Comparison of ENCODE assay signal across 1 mouse cellular context in the genomic region with DNA sequence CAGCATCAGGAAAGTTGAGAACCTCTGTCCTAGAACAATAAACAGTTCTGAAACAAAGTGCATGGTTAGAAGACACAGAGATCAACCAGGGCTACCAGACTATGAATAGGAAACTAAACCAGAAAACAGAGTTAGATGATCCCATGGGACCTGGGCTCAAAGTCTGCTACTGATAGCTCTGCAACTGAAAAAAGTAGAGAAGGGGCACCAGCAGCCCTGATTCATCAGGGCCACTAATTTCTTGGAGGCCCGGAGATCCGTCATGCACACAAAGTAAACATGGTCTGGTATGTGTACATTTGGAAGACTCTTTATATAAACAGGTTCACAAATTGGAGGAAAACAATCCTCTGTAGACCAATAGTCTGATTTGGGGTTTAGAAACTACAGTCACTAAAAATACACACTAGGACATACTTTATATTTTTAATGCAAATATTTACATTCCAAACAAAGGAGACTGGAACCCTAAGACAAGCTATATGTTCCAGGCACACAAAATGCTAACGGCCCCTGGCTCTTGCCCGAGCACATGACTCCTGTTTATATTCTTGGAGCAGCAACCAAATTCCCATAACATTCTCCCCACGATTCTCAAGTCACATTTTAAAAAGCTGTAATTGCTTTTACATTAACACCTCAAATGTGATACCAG.
TF ChIP-seq lines count a peak whose summit lies in the region.

No protein-coding gene starts in this region.

TF ChIP-seq in CH12.LX, 34 proteins besides CTCF, POLR2A, EP300 and RAD21:
- no peak for TF ChIP-seq MXI1 (IDR thresholded peaks at IDR 0.05; ENCODE audit: low read depth, low read length)
- no peak for TF ChIP-seq ZC3H11A (IDR thresholded peaks at IDR 0.05; ENCODE audit: low read depth, low read length)
- TF ChIP-seq NRF1 (IDR thresholded peaks at IDR 0.05; ENCODE audit: low read depth, low read length) = no peak
- no peak for TF ChIP-seq ETS1 (conservative IDR thresholded peaks at IDR 0.05; ENCODE audit: low read depth, low read length)
- TF ChIP-seq KAT2A (IDR thresholded peaks at IDR 0.05; ENCODE audit: insufficient replicate concordance, low read length) = no peak
- TF ChIP-seq CHD2 (IDR thresholded peaks at IDR 0.05; ENCODE audit: low read length) = no peak
- no peak for TF ChIP-seq TBP (conservative IDR thresholded peaks at IDR 0.05; ENCODE audit: low read depth, low read length)
- TF ChIP-seq MYC (IDR thresholded peaks at IDR 0.05; ENCODE audit: low read depth, low read length) = no peak
- no peak for TF ChIP-seq MAX (IDR thresholded peaks at IDR 0.05; ENCODE audit: low read length)
- TF ChIP-seq NELFE (IDR thresholded peaks at IDR 0.05; ENCODE audit: low read depth, low read length) = no peak
- TF ChIP-seq MAZ (IDR thresholded peaks at IDR 0.05; ENCODE audit: low read depth, low read length) = no peak
- TF ChIP-seq RCOR1 (conservative IDR thresholded peaks at IDR 0.05; ENCODE audit: low read depth, low read length) = no peak
- no peak for TF ChIP-seq CHD1 (IDR thresholded peaks at IDR 0.05; ENCODE audit: low read depth, low read length)
- no peak for TF ChIP-seq USF2 (conservative IDR thresholded peaks at IDR 0.05; ENCODE audit: low read depth, low read length)
- TF ChIP-seq SMC3 (IDR thresholded peaks at IDR 0.05; ENCODE audit: low read depth, low read length) = no peak
